Mouse (Mus musculus) ES-E14 (cell line): ENCODE results near the gene Uap1l1. TPM values are rescaled to one million over a fixed set of nuclear protein-coding genes. Genes with fewer than 3 reads are reported as not detected.

Source experiments
- DNase-seq: peaks from one replicate; pipeline ENCODE4 v3.0.0-alpha.2; 2013; ENCODE audit warnings: low read depth, low spot score
- H3K27ac ChIP-seq: 2 replicates; pipeline ENCODE4 v1.5.1; 2012; ENCODE audit warnings: low read depth, mild to moderate bottlenecking, low read length, moderate library complexity, mixed read lengths; ENCODE audit not compliant: poor library complexity, insufficient read depth, severe bottlenecking
- H3K36me3 ChIP-seq: 2 replicates; pipeline ENCODE4 v1.6.1; 2012; ENCODE audit warnings: mild to moderate bottlenecking, low read length, moderate library complexity, mixed read lengths; ENCODE audit not compliant: control insufficient read depth, poor library complexity, insufficient read depth, severe bottlenecking
- H3K4me1 ChIP-seq, 2 experiments: fragments of 150-350 bp in 1 of 2; sonication (generic) in 1 of 2; 2 replicates each; pipeline ENCODE4 v1.6.1; 2012; ENCODE audit warnings: low read length in 2 of 2, mild to moderate bottlenecking in 1 of 2, mixed read lengths in 1 of 2; ENCODE audit not compliant: control insufficient read depth in 2 of 2, insufficient read depth in 2 of 2, poor library complexity in 1 of 2
- H3K4me3 ChIP-seq, 2 experiments: fragments of 150-350 bp in 1 of 2; sonication (generic) in 1 of 2; 2 replicates each; pipeline ENCODE4 v1.5.1; 2012; ENCODE audit warnings: low read length in 2 of 2, low read depth in 1 of 2, mild to moderate bottlenecking in 1 of 2, mixed read lengths in 1 of 2; ENCODE audit not compliant: insufficient read depth in 1 of 2, poor library complexity in 1 of 2, severe bottlenecking in 1 of 2
- H3K9ac ChIP-seq: 2 replicates; pipeline ENCODE4 v1.6.1; 2012; ENCODE audit warnings: low read depth, mild to moderate bottlenecking, low read length, mixed read lengths; ENCODE audit not compliant: poor library complexity, insufficient read depth, severe bottlenecking
- H3K9me3 ChIP-seq: fragments of 150-350 bp; sonication (generic); 2 replicates; pipeline ENCODE4 v1.6.1; 2012; ENCODE audit warnings: low read depth, mild to moderate bottlenecking, low read length; ENCODE audit not compliant: control insufficient read depth, insufficient read depth
- CHD2 ChIP-seq: IDR thresholded peaks from 2 replicates; pipeline ENCODE4 v1.6.1; 2014; ENCODE audit warnings: mild to moderate bottlenecking, low read depth, low read length, inconsistent platforms
- HCFC1 ChIP-seq: IDR thresholded peaks from 2 replicates; pipeline ENCODE4 v1.6.1; 2012; ENCODE audit warnings: low read length, inconsistent platforms, borderline replicate concordance; ENCODE audit not compliant: insufficient read depth
- MAFK ChIP-seq: IDR thresholded peaks from 2 replicates; pipeline ENCODE4 v1.6.1; 2014; ENCODE audit warnings: mild to moderate bottlenecking, low read depth, low read length, inconsistent platforms; ENCODE audit not compliant: insufficient read depth
- ZC3H11A ChIP-seq: IDR thresholded peaks from 2 replicates; pipeline ENCODE4 v1.6.1; 2012; ENCODE audit warnings: low read depth, mild to moderate bottlenecking, inconsistent platforms, low read length, borderline replicate concordance
- ZNF384 ChIP-seq: IDR thresholded peaks from 2 replicates; pipeline ENCODE4 v1.6.1; 2012; ENCODE audit warnings: low read depth, low read length, inconsistent platforms
- in situ Hi-C, 2 experiments: fragments of 600-800 bp; cut with MboI; formaldehyde crosslinking; loops; one replicate each; pipeline ENCODE4 v1.15.1; 2025; ENCODE audit warnings: low sequenced_read_pairs in 2 of 2, inconsistent platforms in 1 of 2; ENCODE audit not compliant: unreplicated experiment in 2 of 2
- total RNA-seq: library from RNA; depleted of rRNA; stranded (reverse); fragments of 300-350 nt; gene quantifications from 2 replicates; pipeline ENCODE4 v1.2.3, GENCODE M21; 2012; rRNA removed

Gene Uap1l1
- total RNA-seq, 1 experiment, result 18.7 TPM

DNA sequence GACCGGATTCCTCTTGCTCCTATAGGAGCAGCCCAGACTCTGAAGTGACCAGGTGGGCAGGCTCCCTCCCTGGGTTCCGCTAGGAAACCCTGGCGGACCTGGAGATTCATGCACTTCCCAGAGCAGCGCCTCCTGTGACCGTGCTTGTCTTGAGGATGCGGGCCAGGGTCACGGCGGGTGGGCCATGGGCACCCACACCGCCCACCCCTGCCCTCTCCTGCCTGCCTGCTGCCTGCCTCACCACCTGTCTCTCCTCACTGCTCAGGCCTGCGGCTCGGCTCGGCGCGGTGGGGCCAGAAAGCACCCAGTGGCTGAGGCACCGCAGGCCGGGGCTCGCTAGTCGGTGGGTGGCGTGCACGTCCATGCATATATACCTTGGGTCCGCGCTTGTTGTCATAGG, 54.5 kb downstream of the Uap1l1 start:
- DNase-seq, result no peak
- TF ChIP-seq MAFK (no peak), CHD2 (no peak), ZC3H11A (no peak), ZNF384 (no peak), HCFC1 (no peak)
- H3K4me1 ChIP-seq, result peaks cover 3 to 16% of the 10 kb centered on the region in 2 experiments; a peak in 3 of 4 replicates
- in situ Hi-C loops, result no loop called here
- no peak overlapping the region for H3K27ac ChIP-seq
- peak overlapping the region; percentile 64 to 82 for H3K4me3 ChIP-seq
- no peaks in the 10 kb centered on the region for H3K36me3 ChIP-seq
- H3K9me3 ChIP-seq, result no peaks in the 10 kb centered on the region
- H3K9ac ChIP-seq, result peak overlapping the region; percentile 64

DNA sequence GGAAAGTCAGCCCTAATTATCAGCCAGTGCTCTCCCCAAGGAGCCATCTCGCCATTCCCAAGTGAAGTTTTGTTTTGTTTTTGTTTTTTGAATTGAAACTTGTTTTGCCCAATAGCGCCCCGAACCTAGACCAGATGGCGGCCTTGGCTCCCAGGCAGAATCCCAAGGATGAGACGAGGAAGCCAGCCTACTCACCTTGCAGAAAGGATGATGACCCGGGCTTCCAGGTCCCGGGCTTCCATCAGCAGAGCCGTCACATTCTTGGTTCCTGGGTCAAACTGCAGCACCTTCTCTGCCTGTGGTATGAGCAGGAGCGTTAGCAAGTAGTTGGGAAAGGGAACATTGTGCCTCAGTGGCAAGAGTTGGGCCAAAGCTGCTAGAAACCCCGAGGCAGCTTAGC, 55.3 kb downstream of the Uap1l1 start:
- H3K27ac ChIP-seq, result no peak overlapping the region
- no peak for TF ChIP-seq ZNF384
- no peak for TF ChIP-seq MAFK
- no peak for TF ChIP-seq CHD2
- TF ChIP-seq HCFC1, result no peak
- no peak for TF ChIP-seq ZC3H11A
- peak overlapping the region in 1 of 2 experiments; percentile 64; a peak in 1 of 4 replicates for H3K4me3 ChIP-seq
- 0 out of 2 replicates have a peak overlapping the region, but pooled peaks have one; percentile 2 for H3K9ac ChIP-seq
- DNase-seq, result no peak
- no peaks in the 10 kb centered on the region for H3K9me3 ChIP-seq
- H3K36me3 ChIP-seq, result no peaks in the 10 kb centered on the region
- H3K4me1 ChIP-seq, result peaks cover 3 to 18% of the 10 kb centered on the region in 2 experiments; a peak in 3 of 4 replicates
- in situ Hi-C loops, result no loop called here

Other genes with a start within 250 kb of the Uap1l1 start
- 1.9 and 2.1 TPM in 2 replicates for gene Nrarp, start 184.9 kb downstream of the Uap1l1 start, total RNA-seq
- gene Tor4a, start 168.8 kb downstream of the Uap1l1 start, total RNA-seq, result 11.1 and 17.0 TPM in 2 replicates
- gene Nelfb, start 154.2 kb downstream of the Uap1l1 start, total RNA-seq, result 50.9 and 60.9 TPM in 2 replicates
- gene Stpg3, start 151.0 kb downstream of the Uap1l1 start, total RNA-seq, result 0.45 and 1.1 TPM in 2 replicates
- 0.49 and 0.74 TPM in 2 replicates for gene Fam166a, start 146.9 kb downstream of the Uap1l1 start, total RNA-seq
- 745 and 819 TPM in 2 replicates for gene Tubb4b, start 141.0 kb downstream of the Uap1l1 start, total RNA-seq
- gene Slc34a3, start 131.3 kb downstream of the Uap1l1 start, total RNA-seq, result 0.67 and 1.8 TPM in 2 replicates
- gene Rnf224, start 128.9 kb downstream of the Uap1l1 start, total RNA-seq, result 0.18 and 0.21 TPM in 2 replicates
- 4.8 and 6.1 TPM in 2 replicates for gene Rnf208, start 123.4 kb downstream of the Uap1l1 start, total RNA-seq
- 0.58 and 0.63 TPM in 2 replicates for gene Cysrt1, start 123.2 kb downstream of the Uap1l1 start, total RNA-seq
- gene AL732309.1, start 118.8 kb downstream of the Uap1l1 start, total RNA-seq, result 14.5 and 32.9 TPM in 2 replicates
- gene Tmem203, start 110.2 kb downstream of the Uap1l1 start, total RNA-seq, result 20.2 and 27.8 TPM in 2 replicates
- gene Tprn, start 103.1 kb downstream of the Uap1l1 start, total RNA-seq, result 21.6 and 31.4 TPM in 2 replicates
- gene Ssna1, start 93.2 kb downstream of the Uap1l1 start, total RNA-seq, result 52.4 and 70.6 TPM in 2 replicates
- 25.2 and 30.8 TPM in 2 replicates for gene Anapc2, start 93.2 kb downstream of the Uap1l1 start, total RNA-seq
- gene Tmem210, start 77.5 kb downstream of the Uap1l1 start, total RNA-seq, result not detected in 2 replicates
- gene Lrrc26, start 75.8 kb downstream of the Uap1l1 start, total RNA-seq, result 0.21 TPM in 1 of 2 replicates, not detected in the other
- gene Grin1, start 46.5 kb downstream of the Uap1l1 start, total RNA-seq, result 2.5 and 8.3 TPM in 2 replicates
- gene Man1b1, start 33.3 kb downstream of the Uap1l1 start, total RNA-seq, result 73.0 and 100 TPM in 2 replicates
- gene Dpp7, start 9.3 kb downstream of the Uap1l1 start, total RNA-seq, result 60.2 and 141 TPM in 2 replicates
- gene Sapcd2, start 6.6 kb upstream of the Uap1l1 start, total RNA-seq, result 34.4 and 53.8 TPM in 2 replicates
- gene Entpd2, start 30.2 kb upstream of the Uap1l1 start, total RNA-seq, result 0.76 and 2.4 TPM in 2 replicates
- gene Npdc1, start 33.7 kb upstream of the Uap1l1 start, total RNA-seq, result 28.3 and 43.8 TPM in 2 replicates
- 0.37 TPM in 1 of 2 replicates, not detected in the other for gene Fut7, start 57.6 kb upstream of the Uap1l1 start, total RNA-seq
- 12.6 and 21.9 TPM in 2 replicates for gene Abca2, start 63.0 kb upstream of the Uap1l1 start, total RNA-seq
- gene Clic3, start 91.2 kb upstream of the Uap1l1 start, total RNA-seq, result 0.32 and 1.5 TPM in 2 replicates
- gene Paxx, start 95.4 kb upstream of the Uap1l1 start, total RNA-seq, result 4.8 and 7.2 TPM in 2 replicates
- gene Ptgds, start 104.4 kb upstream of the Uap1l1 start, total RNA-seq, result 0.98 and 1.3 TPM in 2 replicates
- gene Lcn12, start 128.2 kb upstream of the Uap1l1 start, total RNA-seq, result not detected in 2 replicates
- gene Fbxw5, start 135.1 kb upstream of the Uap1l1 start, total RNA-seq, result 24.5 and 33.3 TPM in 2 replicates
- 2.1 and 4.7 TPM in 2 replicates for gene C8g, start 136.0 kb upstream of the Uap1l1 start, total RNA-seq
- gene Traf2, start 181.3 kb upstream of the Uap1l1 start, total RNA-seq, result 7.9 and 9.1 TPM in 2 replicates
- 142 and 179 TPM in 2 replicates for gene Edf1, start 192.2 kb upstream of the Uap1l1 start, total RNA-seq
- gene Mamdc4, start 209.2 kb upstream of the Uap1l1 start, total RNA-seq, result 4.1 and 9.7 TPM in 2 replicates
- 29.9 and 39.4 TPM in 2 replicates for gene Phpt1, start 209.5 kb upstream of the Uap1l1 start, total RNA-seq
- 0.36 and 1.2 TPM in 2 replicates for gene Ajm1, start 216.1 kb upstream of the Uap1l1 start, total RNA-seq
- gene Rabl6, start 242.8 kb upstream of the Uap1l1 start, total RNA-seq, result 45.8 and 62.1 TPM in 2 replicates